Mouse (Mus musculus) lung, embryonic 16.5 days (tissue): Measurements from ENCODE around the gene Hist1h2ab. TPM values are rescaled to one million over a fixed set of nuclear protein-coding genes. Genes with fewer than 3 reads are reported as not detected.
"Not testable (repeated sequence)": the region's sequence is repeated elsewhere in the genome, so short reads cannot be mapped to it uniquely, and the experiment has no call there.

Source experiments
- ATAC-seq: fragments of 200-750 bp; cut with Nextera tagmentation; 2 replicates; pipeline ENCODE4 v1.8.0; 2017; ENCODE audit warnings: low read depth, mild to moderate bottlenecking, moderate library complexity
- H3K27ac ChIP-seq: fragments of 300-500 bp; sonication (generic); 2 replicates; pipeline ENCODE4 v1.5.1; 2014; ENCODE audit warnings: mild to moderate bottlenecking, control low read depth, low read length
- H3K27me3 ChIP-seq: fragments of 300-500 bp; sonication (generic); 2 replicates; pipeline ENCODE4 v1.6.1; 2014; ENCODE audit warnings: low read depth, low read length, mixed read lengths; ENCODE audit not compliant: control insufficient read depth, insufficient read depth
- H3K36me3 ChIP-seq: fragments of 300-500 bp; sonication (generic); 2 replicates; pipeline ENCODE4 v1.6.1; 2014; ENCODE audit warnings: low read length; ENCODE audit not compliant: control insufficient read depth, insufficient read depth
- H3K4me1 ChIP-seq: fragments of 300-500 bp; sonication (generic); replicated peaks from 2 replicates; pipeline ENCODE4 v1.6.1; 2014; ENCODE audit warnings: low read length, mixed read lengths; ENCODE audit not compliant: control insufficient read depth, insufficient read depth
- H3K4me2 ChIP-seq: fragments of 300-500 bp; sonication (generic); 2 replicates; pipeline ENCODE4 v1.6.1; 2014; ENCODE audit warnings: low read depth, low read length, control low read depth
- H3K4me3 ChIP-seq: fragments of 300-500 bp; sonication (generic); 2 replicates; pipeline ENCODE4 v1.5.1; 2014; ENCODE audit warnings: mild to moderate bottlenecking, low read length, control low read depth
- H3K9ac ChIP-seq: fragments of 300-500 bp; sonication (generic); 2 replicates; pipeline ENCODE4 v1.6.1; 2014; ENCODE audit warnings: low read length, control low read depth
- H3K9me3 ChIP-seq: fragments of 300-500 bp; sonication (generic); 2 replicates; pipeline ENCODE4 v1.6.1; 2016; ENCODE audit warnings: low read length; ENCODE audit not compliant: control insufficient read depth
- WGBS: fragments of 180-500 bp; shearing (Covaris S2); extraction: QIAGEN DNeasy Blood & Tissue Kit; methylation state at CpG from one replicate; pipeline ENCODE4 v1.1.7; 2014; 5-methylcytosine and 5-hydroxymethylcytosine counted together
- polyA plus RNA-seq: library from polyadenylated mRNA; unstranded; fragments of >200 nt; fragmentation: Nextera tagmentation; extraction: Ambion mirVana; gene quantifications from 2 replicates; pipeline ENCODE4 v1.2.1, GENCODE M21; 2015

The Hist1h2ab gene
- polyA plus RNA-seq, 1 experiment from 2014 or later: 44.6 TPM

- 3% methylated on average over 17 of the region's 17 CpGs for WGBS
- Histone ChIP-seq H3K4me2 (peak within 1 kb of the TSS; percentile 78), H3K4me1 (0 out of 2 replicates have a peak, but pooled peaks cover 4% of the 10 kb centered on the region), H3K9me3 (no peaks in the 10 kb centered on the region), H3K36me3 (no peaks in the 10 kb centered on the region), H3K27me3 (no peaks in the 10 kb centered on the region), H3K4me3 (peak within 1 kb of the TSS; percentile 55), H3K27ac (0 out of 2 replicates have a peak within 1 kb of the TSS, but pooled peaks have one; percentile 27), H3K9ac (peak within 1 kb of the TSS; percentile 69)
- ATAC-seq: peak; percentile 77
Measured at GRCm38 (mm10) chr13:23710374-23711089, 40.4 kb upstream of the Hist1h2ab start, which contains the start of gene Hfe. TSS of gene Hfe (minus strand) at chr13:23710854.

DNA sequence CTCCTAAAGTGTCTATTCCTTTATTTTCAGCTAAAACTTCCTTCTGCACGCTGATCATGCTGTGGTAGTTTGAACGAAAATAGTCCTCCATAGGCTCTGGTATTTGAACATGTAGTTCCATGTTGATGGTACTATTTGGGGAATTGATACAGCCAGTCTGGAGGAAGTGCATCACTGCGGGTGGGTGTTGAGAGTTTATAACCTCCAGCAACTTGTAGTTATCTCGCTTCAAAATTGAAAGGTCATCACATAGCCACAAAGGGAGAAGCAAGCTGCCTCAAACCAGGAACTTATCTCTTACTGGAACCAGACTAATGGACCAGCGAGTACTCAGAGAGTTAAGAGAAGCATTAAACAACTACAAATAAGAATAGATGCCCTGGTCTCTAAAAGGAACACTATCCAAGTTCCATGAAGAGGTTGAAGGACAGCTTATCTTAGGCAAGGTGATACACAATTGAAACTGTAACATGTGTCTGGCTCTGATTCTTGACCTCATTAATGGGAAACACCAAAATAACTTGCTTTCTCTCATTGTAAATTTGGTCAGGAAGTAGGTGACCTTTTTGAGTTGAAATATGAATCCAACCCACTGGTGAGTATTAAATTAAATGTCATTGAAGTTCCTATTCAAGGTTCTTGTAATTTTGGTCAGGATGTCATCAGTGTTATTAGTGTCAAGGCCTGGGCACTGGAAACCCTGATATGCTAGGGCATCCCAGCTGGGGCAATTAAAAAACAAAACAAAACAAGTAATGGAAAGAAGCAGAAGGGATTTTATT, 34.5 kb upstream of the Hist1h2ab start:
- Histone ChIP-seq H3K27me3 (no peaks in the 10 kb centered on the region), H3K4me3 (no peak overlapping the region), H3K4me2 (no peak overlapping the region), H3K4me1 (no peaks in the 10 kb centered on the region), H3K36me3 (no peaks in the 10 kb centered on the region), H3K9me3 (no peaks in the 10 kb centered on the region), H3K27ac (no peak overlapping the region), H3K9ac (no peak overlapping the region)
- 75% methylated on average over 5 of the region's 5 CpGs for WGBS
- no peak for ATAC-seq

DNA sequence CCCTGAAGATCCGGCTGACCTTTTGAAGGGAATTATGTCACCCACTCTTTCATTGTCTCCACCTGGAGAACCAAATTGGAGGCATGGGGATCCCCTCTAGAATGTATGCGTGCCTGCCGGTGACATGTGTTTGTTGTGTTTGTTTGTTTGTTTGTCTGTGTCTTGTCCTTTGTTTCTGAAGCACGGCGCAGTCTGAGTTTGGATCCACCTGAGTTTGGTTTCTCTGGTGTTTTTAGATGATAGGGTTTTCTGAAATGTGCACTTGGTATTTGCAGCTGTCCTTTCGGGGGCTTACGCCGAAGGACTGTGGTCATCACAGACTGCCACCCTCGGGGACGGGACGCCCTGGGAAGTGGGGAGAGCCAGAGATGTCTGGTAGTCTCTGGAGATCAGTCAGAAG, 33.8 kb upstream of the Hist1h2ab start:
- Histone ChIP-seq H3K27ac (no peak overlapping the region), H3K27me3 (no peaks in the 10 kb centered on the region), H3K36me3 (no peaks in the 10 kb centered on the region), H3K4me1 (no peaks in the 10 kb centered on the region), H3K4me2 (no peak overlapping the region), H3K4me3 (no peak overlapping the region), H3K9ac (no peak overlapping the region), H3K9me3 (no peaks in the 10 kb centered on the region)
- no peak for ATAC-seq
- 46% methylated on average over 11 of the region's 11 CpGs for WGBS

DNA sequence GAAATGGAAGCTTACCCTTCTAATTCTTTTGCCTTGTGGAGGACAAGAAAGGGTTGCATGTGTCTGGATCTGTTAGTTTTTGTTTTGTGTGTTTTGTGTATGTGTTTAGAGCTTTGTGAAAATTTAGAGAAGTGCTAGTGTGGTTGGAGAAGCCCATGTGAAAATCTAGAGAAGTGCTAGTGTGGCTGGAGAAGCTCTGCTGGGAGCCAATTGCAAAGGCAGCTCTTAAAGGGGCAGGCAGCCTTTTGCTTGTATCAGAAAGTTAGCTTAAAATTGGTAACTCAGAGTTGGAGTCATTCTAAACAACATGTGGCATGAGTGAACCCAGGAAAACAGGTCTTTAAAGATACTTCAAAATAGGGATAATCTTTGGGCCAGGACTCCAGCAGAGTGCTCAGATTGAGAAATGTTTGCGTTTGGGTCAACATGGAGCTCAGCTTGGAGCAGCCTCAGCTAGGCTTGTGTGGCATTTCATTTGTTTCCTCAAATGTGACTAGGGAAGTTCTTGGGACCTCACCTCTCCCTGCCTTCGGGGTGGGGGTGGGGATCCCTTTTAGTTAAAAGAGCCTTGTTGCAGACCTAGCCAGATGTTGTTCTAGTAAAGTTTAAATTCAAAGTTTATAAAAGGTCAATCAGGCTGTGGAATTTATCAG, 33.2 kb upstream of the Hist1h2ab start:
- not testable (repeated sequence) for ATAC-seq, H3K4me3 ChIP-seq, H3K27ac ChIP-seq, H3K27me3 ChIP-seq, H3K9me3 ChIP-seq, H3K9ac ChIP-seq, H3K4me1 ChIP-seq, H3K4me2 ChIP-seq, H3K36me3 ChIP-seq
- WGBS: 10% methylated on average over 2 of the region's 2 CpGs

DNA sequence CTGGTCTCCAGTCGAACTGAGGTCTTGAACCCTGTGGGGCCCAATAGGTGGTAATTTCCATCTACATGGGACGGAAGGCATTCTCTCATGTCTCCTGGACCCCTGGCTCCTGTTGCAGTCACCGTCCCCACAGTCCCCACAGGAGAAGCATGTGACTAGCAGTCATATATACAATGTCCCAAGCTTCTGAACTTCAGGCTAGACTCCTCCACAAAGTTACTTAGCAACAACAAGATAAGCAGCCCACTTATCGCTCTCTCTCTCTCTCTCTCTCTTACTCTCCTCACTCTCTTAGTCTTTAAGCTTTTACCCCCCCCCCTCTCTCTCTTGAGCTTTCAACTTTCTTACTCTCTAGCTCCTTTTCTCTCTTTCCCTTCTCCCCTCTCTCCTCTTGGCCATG, 26.7 kb upstream of the Hist1h2ab start:
- H3K4me1 ChIP-seq: no peaks in the 10 kb centered on the region
- H3K27ac ChIP-seq: no peak overlapping the region
- no peaks in the 10 kb centered on the region for H3K27me3 ChIP-seq
- 41% methylated on average over 4 of the region's 4 CpGs for WGBS
- no peaks in the 10 kb centered on the region for H3K9me3 ChIP-seq
- H3K9ac ChIP-seq: no peak overlapping the region
- peak; percentile 70 for ATAC-seq
- no peaks in the 10 kb centered on the region for H3K36me3 ChIP-seq
- no peak overlapping the region for H3K4me3 ChIP-seq
- H3K4me2 ChIP-seq: no peak overlapping the region

DNA sequence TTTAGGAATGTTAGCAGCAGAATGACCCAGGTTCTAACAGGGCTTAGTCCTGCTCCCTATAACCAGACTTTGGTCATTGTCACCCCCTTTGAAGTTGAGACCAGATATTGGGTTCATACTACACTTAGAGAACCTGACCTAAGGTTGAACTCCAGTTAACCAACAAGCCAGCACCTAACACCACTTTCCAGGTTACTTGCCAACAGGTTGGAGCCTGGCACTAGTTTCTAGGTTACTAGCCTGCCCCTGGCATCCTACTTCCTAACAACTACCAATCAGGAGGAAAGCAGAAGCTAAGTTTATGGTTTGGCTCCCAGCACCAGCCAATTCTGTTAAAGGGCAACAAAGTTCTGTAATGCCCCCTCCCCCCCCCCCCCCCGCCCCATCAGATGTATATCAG, 25.7 kb upstream of the Hist1h2ab start:
- Histone ChIP-seq H3K36me3 (no peaks in the 10 kb centered on the region), H3K27ac (no peak overlapping the region), H3K4me2 (no peak overlapping the region), H3K9me3 (no peaks in the 10 kb centered on the region), H3K4me3 (no peak overlapping the region), H3K27me3 (no peaks in the 10 kb centered on the region), H3K9ac (no peak overlapping the region), H3K4me1 (no peaks in the 10 kb centered on the region)
- ATAC-seq: no peak
- no CpG with 5 or more reads among the region's 1 CpGs for WGBS

DNA sequence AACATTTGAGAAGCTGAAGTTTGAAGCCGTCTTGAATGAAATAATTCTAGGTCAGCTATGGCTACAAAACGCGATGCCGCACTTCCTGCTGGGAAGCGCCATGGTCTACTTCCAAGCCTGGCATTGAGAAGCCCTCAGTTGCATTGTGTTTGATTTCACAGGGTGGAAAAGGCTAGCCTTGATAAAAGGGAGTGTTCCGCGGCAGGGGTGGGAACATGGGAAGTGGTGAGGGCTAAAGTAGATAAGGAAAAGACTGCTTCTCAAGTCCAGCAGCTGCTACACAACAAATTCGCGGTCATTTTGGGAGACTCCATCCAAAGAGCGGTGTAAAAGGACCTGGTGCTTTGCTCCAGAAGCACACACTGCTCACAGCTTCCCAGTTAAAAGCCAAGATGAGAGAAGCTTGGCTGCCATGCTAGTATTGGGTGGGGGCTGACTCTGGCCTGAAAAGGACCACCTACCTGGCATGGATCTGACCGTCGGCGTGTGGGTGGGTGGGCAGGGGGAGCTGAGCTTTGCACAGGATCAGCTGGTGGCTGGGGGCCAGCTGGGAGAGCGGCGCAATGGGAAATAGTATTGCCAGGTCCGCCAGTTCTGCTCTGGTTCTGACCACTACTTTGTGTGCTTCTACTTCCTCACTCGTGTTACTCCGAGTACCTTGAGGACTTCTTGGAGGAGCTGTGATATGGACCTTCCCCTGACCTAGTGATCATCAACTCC, 22.3 kb upstream of the Hist1h2ab start:
- Histone ChIP-seq H3K9ac (no peak overlapping the region), H3K27me3 (no peaks in the 10 kb centered on the region), H3K9me3 (no peaks in the 10 kb centered on the region), H3K27ac (no peak overlapping the region), H3K4me2 (no peak overlapping the region), H3K4me1 (no peaks in the 10 kb centered on the region), H3K4me3 (no peak overlapping the region), H3K36me3 (no peaks in the 10 kb centered on the region)
- no peak for ATAC-seq
- 85% methylated on average over 18 of the region's 18 CpGs for WGBS

DNA sequence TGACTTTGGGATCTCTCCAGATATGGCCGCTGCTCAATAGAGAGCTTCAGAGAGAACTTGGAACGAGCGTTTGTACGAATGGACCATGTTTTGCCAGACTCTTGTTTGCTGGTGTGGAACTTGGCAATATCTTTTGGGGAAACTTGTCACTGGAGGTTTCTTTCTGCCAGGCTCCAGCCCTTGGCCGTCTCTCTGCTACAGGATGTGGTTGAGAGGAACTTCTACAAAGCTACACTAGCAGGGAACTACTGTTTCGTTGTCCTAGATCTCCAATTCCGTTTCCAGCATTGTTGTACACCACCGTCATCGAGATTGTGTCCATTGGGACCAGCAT, 21.8 kb upstream of the Hist1h2ab start:
- no peak overlapping the region for H3K27ac ChIP-seq

GRCm38 (mm10) chr13:23729706-23730105, 21.2 kb upstream of the Hist1h2ab start:
- 94% methylated on average over 5 of the region's 5 CpGs for WGBS
- no peak overlapping the region for H3K9ac ChIP-seq
- no peaks in the 10 kb centered on the region for H3K4me1 ChIP-seq
- no peaks in the 10 kb centered on the region for H3K27me3 ChIP-seq
- H3K9me3 ChIP-seq: no peaks in the 10 kb centered on the region
- no peak for ATAC-seq
- no peaks in the 10 kb centered on the region for H3K36me3 ChIP-seq
- H3K27ac ChIP-seq: no peak overlapping the region
- H3K4me3 ChIP-seq: no peak overlapping the region
- H3K4me2 ChIP-seq: no peak overlapping the region

More for the DNA sequence above, 21.8 kb upstream of the Hist1h2ab start:
- no peaks in the 10 kb centered on the region for H3K4me1 ChIP-seq
- H3K4me2 ChIP-seq: no peak overlapping the region
- no peaks in the 10 kb centered on the region for H3K9me3 ChIP-seq
- H3K9ac ChIP-seq: no peak overlapping the region
- 83% methylated on average over 9 of the region's 9 CpGs for WGBS
- ATAC-seq: no peak
- H3K36me3 ChIP-seq: no peaks in the 10 kb centered on the region
- no peaks in the 10 kb centered on the region for H3K27me3 ChIP-seq
- no peak overlapping the region for H3K4me3 ChIP-seq
